Mouse (Mus musculus) intestine, postnatal 0 days (tissue): ENCODE measurements around the gene Grid1. TPM values are rescaled to one million over a fixed set of nuclear protein-coding genes. Genes with fewer than 3 reads are reported as not detected.

Experiments used
- ATAC-seq: fragments of 200-750 bp; cut with Nextera tagmentation; 2 replicates; pipeline ENCODE4 v1.8.0; 2017; ENCODE audit warnings: mild to moderate bottlenecking, moderate TSS enrichment, moderate library complexity
- H3K27ac ChIP-seq: fragments of 300-500 bp; sonication (generic); 2 replicates; pipeline ENCODE4 v1.5.1; 2014; ENCODE audit warnings: mild to moderate bottlenecking, low read depth, low read length, moderate library complexity
- H3K27me3 ChIP-seq: fragments of 300-500 bp; sonication (generic); replicated peaks from 2 replicates; pipeline ENCODE4 v1.6.1; 2014; ENCODE audit warnings: low read length, mixed read lengths; ENCODE audit not compliant: control insufficient read depth, insufficient read depth
- H3K36me3 ChIP-seq: fragments of 300-500 bp; sonication (generic); 2 replicates; pipeline ENCODE4 v1.6.1; 2014; ENCODE audit warnings: mild to moderate bottlenecking, moderate library complexity; ENCODE audit not compliant: control insufficient read depth, insufficient read depth
- H3K4me1 ChIP-seq: fragments of 300-500 bp; sonication (generic); replicated peaks from 2 replicates; pipeline ENCODE4 v1.6.1; 2014; ENCODE audit warnings: antibody characterized with exemption, low read length, mixed read lengths; ENCODE audit not compliant: control insufficient read depth, insufficient read depth
- H3K4me2 ChIP-seq: fragments of 300-500 bp; sonication (generic); replicated peaks from 2 replicates; pipeline ENCODE4 v1.6.1; 2014; ENCODE audit warnings: low read depth, mild to moderate bottlenecking, moderate library complexity
- H3K4me3 ChIP-seq: fragments of 300-500 bp; sonication (generic); 2 replicates; pipeline ENCODE4 v1.5.1; 2014; ENCODE audit warnings: low read depth, low read length
- H3K9ac ChIP-seq: fragments of 300-500 bp; sonication (generic); 2 replicates; pipeline ENCODE4 v1.6.1; 2014; ENCODE audit warnings: mild to moderate bottlenecking, low read depth, low read length
- H3K9me3 ChIP-seq: fragments of 300-500 bp; sonication (generic); 2 replicates; pipeline ENCODE4 v1.6.1; 2016; ENCODE audit warnings: mixed run types; ENCODE audit not compliant: control insufficient read depth
- CTCF ChIP-seq: sonication (generic); IDR thresholded peaks from 2 replicates; pipeline ENCODE4 v1.5.1; 2016; ENCODE audit warnings: low read depth, mild to moderate bottlenecking, control low read depth, antibody characterized with exemption, moderate library complexity
- WGBS: fragments of 180-500 bp; shearing (Covaris S2); extraction: QIAGEN DNeasy Blood & Tissue Kit; methylation state at CpG from one replicate; pipeline ENCODE4 v1.1.7; 2014; 5-methylcytosine and 5-hydroxymethylcytosine counted together
- polyA plus RNA-seq: library from polyadenylated mRNA; unstranded; fragments of >200 nt; fragmentation: Nextera tagmentation; extraction: Ambion mirVana; gene quantifications from 2 replicates; pipeline ENCODE4 v1.2.1, GENCODE M21; 2015

Gene Grid1
- polyA plus RNA-seq, 1 experiment from 2014 or later = 0.12 TPM

GRCm38 (mm10) chr14:35173861-35174260 is 354.0 kb downstream of the Grid1 start:
- Histone ChIP-seq H3K27me3 (no peaks in the 10 kb centered on the region), H3K36me3 (no peaks in the 10 kb centered on the region), H3K9ac (no peak overlapping the region), H3K4me3 (no peak overlapping the region), H3K27ac (no peak overlapping the region), H3K4me2 (no peak overlapping the region), H3K4me1 (no peaks in the 10 kb centered on the region), H3K9me3 (no peaks in the 10 kb centered on the region)
- TF ChIP-seq CTCF = no peak
- ATAC-seq = no peak
- WGBS = 49% methylated on average over 1 of the region's 1 CpGs

- TF ChIP-seq CTCF = no peak
Measured at GRCm38 (mm10) chr14:35176021-35176420, 356.1 kb downstream of the Grid1 start.

GRCm38 (mm10) chr14:35179076-35179475 is 359.2 kb downstream of the Grid1 start:
- Histone ChIP-seq H3K4me1 (no peaks in the 10 kb centered on the region), H3K9ac (no peak overlapping the region), H3K9me3 (no peaks in the 10 kb centered on the region), H3K4me2 (no peak overlapping the region), H3K4me3 (no peak overlapping the region), H3K27ac (no peak overlapping the region), H3K27me3 (no peaks in the 10 kb centered on the region), H3K36me3 (no peaks in the 10 kb centered on the region)
- no peak for ATAC-seq
- TF ChIP-seq CTCF = no peak

More at GRCm38 (mm10) chr14:35176021-35176420, 356.1 kb downstream of the Grid1 start:
- Histone ChIP-seq H3K4me3 (no peak overlapping the region), H3K9ac (no peak overlapping the region), H3K27ac (no peak overlapping the region), H3K9me3 (no peaks in the 10 kb centered on the region), H3K4me1 (no peaks in the 10 kb centered on the region), H3K27me3 (no peaks in the 10 kb centered on the region), H3K4me2 (no peak overlapping the region), H3K36me3 (no peaks in the 10 kb centered on the region)
- ATAC-seq = no peak
- 96% methylated on average over 3 of the region's 3 CpGs for WGBS

GRCm38 (mm10) chr14:35185399-35185798 is 365.5 kb downstream of the Grid1 start:
- Histone ChIP-seq H3K27me3 (no peaks in the 10 kb centered on the region), H3K36me3 (no peaks in the 10 kb centered on the region), H3K9me3 (no peaks in the 10 kb centered on the region), H3K4me2 (no peak overlapping the region), H3K4me3 (no peak overlapping the region), H3K9ac (no peak overlapping the region), H3K4me1 (no peaks in the 10 kb centered on the region), H3K27ac (no peak overlapping the region)
- 71% methylated on average over 1 of the region's 1 CpGs for WGBS
- no peak for ATAC-seq
- no peak for TF ChIP-seq CTCF

DNA sequence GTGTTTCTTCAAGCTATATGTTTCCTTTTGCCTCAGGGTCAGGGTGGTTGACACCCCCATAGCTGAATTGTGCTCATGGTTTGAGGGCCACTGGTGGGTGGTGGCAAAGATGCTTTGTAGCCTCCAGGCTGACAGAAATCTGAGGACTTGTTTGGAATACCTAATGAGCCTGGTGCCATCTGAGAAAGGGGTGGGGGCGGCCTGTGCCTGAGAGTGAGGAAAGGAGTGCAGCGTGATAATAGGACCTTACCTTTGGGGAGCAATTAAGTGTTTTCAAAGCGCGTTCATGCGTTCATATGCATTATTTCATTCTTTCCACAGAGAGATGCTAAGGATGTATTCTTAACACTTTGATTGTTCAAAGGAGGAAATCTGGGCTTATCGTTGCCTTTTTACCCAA is 372.3 kb downstream of the Grid1 start:
- H3K27me3 ChIP-seq = no peaks in the 10 kb centered on the region
- TF ChIP-seq CTCF = no peak
- no peaks in the 10 kb centered on the region; the same call in 1 of the 2 replicates for H3K4me1 ChIP-seq
- no peaks in the 10 kb centered on the region for H3K9me3 ChIP-seq
- no peak overlapping the region for H3K4me3 ChIP-seq
- ATAC-seq = no peak
- no peak overlapping the region for H3K27ac ChIP-seq
- no peaks in the 10 kb centered on the region for H3K36me3 ChIP-seq
- 86% methylated on average over 6 of the region's 6 CpGs for WGBS
- no peak overlapping the region for H3K4me2 ChIP-seq
- no peak overlapping the region for H3K9ac ChIP-seq

GRCm38 (mm10) chr14:35197371-35197770 is 377.5 kb downstream of the Grid1 start:
- TF ChIP-seq CTCF = no peak
- no peaks in the 10 kb centered on the region for H3K36me3 ChIP-seq
- ATAC-seq = peak; percentile 98
- H3K27ac ChIP-seq = no peak overlapping the region
- no peaks in the 10 kb centered on the region; the same call in 1 of the 2 replicates for H3K4me1 ChIP-seq
- H3K4me3 ChIP-seq = no peak overlapping the region
- no peak overlapping the region for H3K4me2 ChIP-seq
- H3K27me3 ChIP-seq = no peaks in the 10 kb centered on the region
- 34% methylated on average over 3 of the region's 3 CpGs for WGBS
- no peak overlapping the region for H3K9ac ChIP-seq
- H3K9me3 ChIP-seq = no peaks in the 10 kb centered on the region

- H3K9me3 ChIP-seq = no peaks in the 10 kb centered on the region
- no peaks in the 10 kb centered on the region for H3K36me3 ChIP-seq
- ATAC-seq = no peak
- H3K4me2 ChIP-seq = no peak overlapping the region
- H3K4me3 ChIP-seq = no peak overlapping the region
- H3K27me3 ChIP-seq = no peaks in the 10 kb centered on the region
- H3K9ac ChIP-seq = no peak overlapping the region
- no peak overlapping the region for H3K27ac ChIP-seq
- WGBS = 89% methylated on average over 4 of the region's 4 CpGs
- no peaks in the 10 kb centered on the region; the same call in 1 of the 2 replicates for H3K4me1 ChIP-seq
- TF ChIP-seq CTCF = no peak
Measured at GRCm38 (mm10) chr14:35198447-35198846, 378.5 kb downstream of the Grid1 start.
